Mouse (Mus musculus) liver, postnatal 0 days (tissue): Measurements from ENCODE around the gene Gse1.

Experiments used
- CTCF ChIP-seq: sonication (generic); IDR thresholded peaks from 2 replicates; pipeline ENCODE4 v1.5.1; 2016; ENCODE audit warnings: antibody characterized with exemption, low read depth
- EP300 ChIP-seq: IDR thresholded peaks from 2 replicates; pipeline ENCODE4 v1.6.1; 2016; ENCODE audit warnings: antibody characterized with exemption, low read depth, mild to moderate bottlenecking

DNA sequence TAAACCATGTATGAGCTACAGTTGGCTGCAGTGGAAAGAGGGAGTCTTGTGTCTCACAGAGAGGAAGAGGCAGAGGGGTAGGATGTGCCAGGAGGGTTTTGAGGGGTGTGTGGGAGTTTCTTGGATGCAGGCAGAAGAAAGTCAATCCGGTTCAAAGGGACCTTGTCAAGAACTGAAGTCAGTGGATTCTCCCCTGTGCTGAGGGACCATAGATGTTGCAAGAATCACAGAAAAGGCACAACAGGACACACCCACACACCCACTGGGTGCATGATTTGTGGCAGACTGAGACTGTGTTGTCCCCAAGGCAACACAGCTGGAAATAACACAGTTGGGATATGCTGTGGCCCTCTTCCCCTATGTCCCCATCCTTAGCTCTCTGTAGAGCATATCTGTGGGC, 209.0 kb downstream of the Gse1 start:
- TF ChIP-seq CTCF (no peak), EP300 (no peak)
